Mouse (Mus musculus): ENCODE measurements around the gene Slc7a14.
A peak's percentile ranks its signal among the peaks of the same experiment; 100 is the strongest.

Slc7a14 gene

GRCm38 (mm10) chr3:31261418-31262014 is 48.7 kb downstream of the Slc7a14 start:
- ATAC-seq (ENCODE audit: insufficient number of reproducible peaks, low FRiP score, low TSS enrichment), result no peak

GRCm38 (mm10) chr3:31260964-31261346 is 49.2 kb downstream of the Slc7a14 start:
- ATAC-seq (ENCODE audit: insufficient number of reproducible peaks, low FRiP score, low TSS enrichment), result no peak

GRCm38 (mm10) chr3:31260329-31260963 is 49.7 kb downstream of the Slc7a14 start:
- ATAC-seq (ENCODE audit: insufficient number of reproducible peaks, low FRiP score, low TSS enrichment), result no peak

- ATAC-seq (ENCODE audit: insufficient number of reproducible peaks, low FRiP score, low TSS enrichment), result no peak
Observed at GRCm38 (mm10) chr3:31259553-31260255, 50.5 kb downstream of the Slc7a14 start.

GRCm38 (mm10) chr3:31254427-31254826 is 55.8 kb downstream of the Slc7a14 start:
- ATAC-seq (ENCODE audit: insufficient number of reproducible peaks, low FRiP score, low TSS enrichment), result peak; percentile 83

- ATAC-seq (ENCODE audit: insufficient number of reproducible peaks, low FRiP score, low TSS enrichment), result no peak
Observed at GRCm38 (mm10) chr3:31253862-31254261, 56.3 kb downstream of the Slc7a14 start.

GRCm38 (mm10) chr3:31252566-31252965 is 57.6 kb downstream of the Slc7a14 start:
- ATAC-seq (ENCODE audit: insufficient number of reproducible peaks, low FRiP score, low TSS enrichment), result no peak

GRCm38 (mm10) chr3:31243478-31243877 is 66.7 kb downstream of the Slc7a14 start:
- ATAC-seq (ENCODE audit: insufficient number of reproducible peaks, low FRiP score, low TSS enrichment), result no peak

GRCm38 (mm10) chr3:31240840-31241239 is 69.3 kb downstream of the Slc7a14 start:
- ATAC-seq (ENCODE audit: insufficient number of reproducible peaks, low FRiP score, low TSS enrichment), result no peak

GRCm38 (mm10) chr3:31239645-31240044 is 70.5 kb downstream of the Slc7a14 start:
- peak; percentile 71 for ATAC-seq (ENCODE audit: insufficient number of reproducible peaks, low FRiP score, low TSS enrichment)

GRCm38 (mm10) chr3:31237936-31238335 is 72.2 kb downstream of the Slc7a14 start:
- no peak for ATAC-seq (ENCODE audit: insufficient number of reproducible peaks, low FRiP score, low TSS enrichment)

GRCm38 (mm10) chr3:31236146-31236545 is 74.0 kb downstream of the Slc7a14 start:
- no peak for ATAC-seq (ENCODE audit: insufficient number of reproducible peaks, low FRiP score, low TSS enrichment)

- no peak for ATAC-seq (ENCODE audit: insufficient number of reproducible peaks, low FRiP score, low TSS enrichment)
Observed at GRCm38 (mm10) chr3:31234356-31234755, 75.8 kb downstream of the Slc7a14 start.

- ATAC-seq (ENCODE audit: insufficient number of reproducible peaks, low FRiP score, low TSS enrichment), result no peak
Observed at GRCm38 (mm10) chr3:31233746-31234312, 76.3 kb downstream of the Slc7a14 start.

- ATAC-seq (ENCODE audit: insufficient number of reproducible peaks, low FRiP score, low TSS enrichment), result no peak; the same call in 1 of the 2 replicates
Observed at GRCm38 (mm10) chr3:31229281-31229680, 80.9 kb downstream of the Slc7a14 start.

- ATAC-seq (ENCODE audit: insufficient number of reproducible peaks, low FRiP score, low TSS enrichment), result no peak
Observed at GRCm38 (mm10) chr3:31228487-31228886, 81.7 kb downstream of the Slc7a14 start.

- no peak for ATAC-seq (ENCODE audit: insufficient number of reproducible peaks, low FRiP score, low TSS enrichment)
Observed at GRCm38 (mm10) chr3:31223551-31223950, 86.6 kb downstream of the Slc7a14 start.

- no peak for ATAC-seq (ENCODE audit: insufficient number of reproducible peaks, low FRiP score, low TSS enrichment)
Observed at GRCm38 (mm10) chr3:31220040-31220439, 90.1 kb downstream of the Slc7a14 start.

GRCm38 (mm10) chr3:31219483-31219882 is 90.7 kb downstream of the Slc7a14 start:
- ATAC-seq (ENCODE audit: insufficient number of reproducible peaks, low FRiP score, low TSS enrichment), result no peak

- ATAC-seq (ENCODE audit: insufficient number of reproducible peaks, low FRiP score, low TSS enrichment), result no peak
Observed at GRCm38 (mm10) chr3:31217523-31217922, 92.7 kb downstream of the Slc7a14 start.

GRCm38 (mm10) chr3:31213802-31214201 is 96.4 kb downstream of the Slc7a14 start:
- ATAC-seq (ENCODE audit: insufficient number of reproducible peaks, low FRiP score, low TSS enrichment), result peak; percentile 94

All from cerebellum, adult (tissue).